17 mouse cellular contexts compared by ENCODE assay signal in genomic region chr10:18941447-18941846, GRCm38 (mm10).
DNase-seq lines count a peak whose midpoint lies in the region; ATAC-seq and TF ChIP-seq lines count a peak whose summit lies in the region.
"Had no signal": no experiment of that assay in that cellular context is flagged by ENCODE, and none has a peak within 500 bp of the region (broad histone marks: within the 10 kb centered on the region; RNA-seq: fewer than 3 reads in every experiment).

No protein-coding gene starts in this region.

- no peak overlapping the region for H3K9ac ChIP-seq in liver, embryonic 13.5 days
- H3K9ac ChIP-seq in kidney, embryonic 14.5 days (ENCODE audit: low read depth, low read length): no peak overlapping the region
- H3K9ac ChIP-seq: forebrain, embryonic 15.5 days; hindbrain, embryonic 12.5 days; kidney, embryonic 15.5 days; lung, embryonic 15.5 days had no signal

- H3K9me3 ChIP-seq in liver, embryonic 13.5 days (replicated peaks): no peaks in the 10 kb centered on the region
- H3K9me3 ChIP-seq in kidney, embryonic 14.5 days (ENCODE audit: control insufficient read depth, low read length): no peaks in the 10 kb centered on the region
- H3K9me3 ChIP-seq: forebrain, embryonic 15.5 days; heart, embryonic 10.5 days; hindbrain, embryonic 12.5 days; kidney, embryonic 15.5 days; lung, embryonic 15.5 days had no signal

- H3K4me3 ChIP-seq in liver, embryonic 13.5 days (replicated peaks): no peak overlapping the region
- no peak overlapping the region for H3K4me3 ChIP-seq in kidney, embryonic 14.5 days (ENCODE audit: low read length)
- H3K4me3 ChIP-seq in layer of hippocampus, adult 2 months: no peak overlapping the region
- H3K4me3 ChIP-seq: forebrain, embryonic 15.5 days; heart, embryonic 10.5 days; hindbrain, embryonic 12.5 days; kidney, embryonic 15.5 days; lung, embryonic 15.5 days had no signal

- peaks cover 8% of the 10 kb centered on the region for H3K4me1 ChIP-seq in liver, embryonic 13.5 days (replicated peaks)
- no peaks in the 10 kb centered on the region for H3K4me1 ChIP-seq in kidney, embryonic 14.5 days (ENCODE audit: control insufficient read depth, insufficient read depth, low read length)
- H3K4me1 ChIP-seq: forebrain, embryonic 15.5 days; heart, embryonic 10.5 days; hindbrain, embryonic 12.5 days; kidney, embryonic 15.5 days; lung, embryonic 15.5 days had no signal

- ATAC-seq in CD4-positive, CD25-positive, alpha-beta regulatory T cell, adult 4 months: peak; percentile 89
- ATAC-seq in granulocyte monocyte progenitor cell, adult 5-6 weeks (replicated peaks; ENCODE audit: poor library complexity, severe bottlenecking): peak; percentile 67
- ATAC-seq in liver, embryonic 13.5 days (ENCODE audit: low read depth): peak; percentile 59; the same call in 1 of the 2 replicates
- ATAC-seq in megakaryocyte progenitor cell, adult 5-6 weeks (replicated peaks; ENCODE audit: poor library complexity): peak; percentile 70
- no peak for ATAC-seq in kidney, embryonic 14.5 days (ENCODE audit: low FRiP score, low TSS enrichment)
- ATAC-seq: forebrain, embryonic 15.5 days had no signal

- no peak overlapping the region for H3K4me2 ChIP-seq in liver, embryonic 13.5 days
- H3K4me2 ChIP-seq in kidney, embryonic 14.5 days (replicated peaks; ENCODE audit: low read depth, low read length): no peak overlapping the region
- H3K4me2 ChIP-seq: forebrain, embryonic 15.5 days; hindbrain, embryonic 12.5 days; kidney, embryonic 15.5 days; lung, embryonic 15.5 days had no signal

- H3K27me3 ChIP-seq in liver, embryonic 13.5 days: no peaks in the 10 kb centered on the region
- no peaks in the 10 kb centered on the region for H3K27me3 ChIP-seq in kidney, embryonic 14.5 days (ENCODE audit: control insufficient read depth, insufficient read depth, low read length)
- H3K27me3 ChIP-seq: forebrain, embryonic 15.5 days; hindbrain, embryonic 12.5 days; kidney, embryonic 15.5 days; lung, embryonic 15.5 days had no signal

- H3K36me3 ChIP-seq in liver, embryonic 13.5 days: no peaks in the 10 kb centered on the region
- H3K36me3 ChIP-seq in kidney, embryonic 14.5 days (ENCODE audit: control insufficient read depth, insufficient read depth, low read length): no peaks in the 10 kb centered on the region
- H3K36me3 ChIP-seq: forebrain, embryonic 15.5 days; heart, embryonic 10.5 days; hindbrain, embryonic 12.5 days; kidney, embryonic 15.5 days; lung, embryonic 15.5 days had no signal

- DNase-seq in liver, embryonic 13.5 days: peak; percentile 3
- no peak for DNase-seq in layer of hippocampus, adult 2 months (ENCODE audit: low spot score in 2 of 2)
- no peak for DNase-seq in kidney, adult 11 months
- DNase-seq in layer of hippocampus, adult 8-10 months (ENCODE audit: low spot score in 2 of 2): no peak
- DNase-seq: cerebellum, postnatal 10 days; gastrocnemius, postnatal 25 days; kidney, postnatal 4 days; thymus, postnatal 14 days had no signal

- WGBS in liver, embryonic 13.5 days (ENCODE audit: insufficient replicate concordance): 19% methylated on average over 4 of the region's 4 CpGs
- 48% methylated on average over 4 of the region's 4 CpGs for WGBS in kidney, embryonic 14.5 days

- H3K27ac ChIP-seq in liver, embryonic 13.5 days: no peak overlapping the region
- H3K27ac ChIP-seq in kidney, embryonic 14.5 days (ENCODE audit: low read depth, low read length): no peak overlapping the region
- H3K27ac ChIP-seq in layer of hippocampus, adult 2 months: no peak overlapping the region
- H3K27ac ChIP-seq: forebrain, embryonic 15.5 days; heart, embryonic 10.5 days; hindbrain, embryonic 12.5 days; kidney, embryonic 15.5 days; lung, embryonic 15.5 days had no signal

- no peak for TF ChIP-seq CTCF in layer of hippocampus, adult 2 months (conservative IDR thresholded peaks at IDR 0.05)
